Mouse (Mus musculus) midbrain, embryonic 13.5 days (tissue): ENCODE measurements around the gene Fam163a. TPM values are rescaled to one million over a fixed set of nuclear protein-coding genes. Genes with fewer than 3 reads are reported as not detected.
A peak's percentile ranks its signal among the peaks of the same experiment; 100 is the strongest.

Source experiments
- ATAC-seq: fragments of 200-750 bp; cut with Nextera tagmentation; 2 replicates; pipeline ENCODE4 v1.8.0; 2017; ENCODE audit warnings: mild to moderate bottlenecking, moderate TSS enrichment, moderate library complexity
- H3K27ac ChIP-seq: fragments of 300-500 bp; sonication (generic); 2 replicates; pipeline ENCODE4 v1.5.1; 2015; ENCODE audit warnings: inconsistent platforms, mild to moderate bottlenecking, moderate library complexity
- H3K27me3 ChIP-seq: fragments of 300-500 bp; sonication (generic); 2 replicates; pipeline ENCODE4 v1.6.1; 2015; ENCODE audit warnings: mild to moderate bottlenecking, inconsistent platforms
- H3K36me3 ChIP-seq: fragments of 300-500 bp; sonication (generic); 2 replicates; pipeline ENCODE4 v1.6.1; 2015; ENCODE audit warnings: mild to moderate bottlenecking, inconsistent platforms
- H3K4me1 ChIP-seq: fragments of 300-500 bp; sonication (generic); replicated peaks from 2 replicates; pipeline ENCODE4 v1.6.1; 2015; ENCODE audit warnings: inconsistent platforms
- H3K4me2 ChIP-seq: fragments of 300-500 bp; sonication (generic); replicated peaks from 2 replicates; pipeline ENCODE4 v1.6.1; 2015; ENCODE audit warnings: moderate library complexity, mild to moderate bottlenecking, inconsistent platforms
- H3K4me3 ChIP-seq: fragments of 300-500 bp; sonication (generic); replicated peaks from 2 replicates; pipeline ENCODE4 v1.5.1; 2015; ENCODE audit warnings: mild to moderate bottlenecking, inconsistent platforms
- H3K9ac ChIP-seq: fragments of 300-500 bp; sonication (generic); replicated peaks from 2 replicates; pipeline ENCODE4 v1.6.1; 2015; ENCODE audit warnings: mild to moderate bottlenecking, inconsistent platforms
- H3K9me3 ChIP-seq: fragments of 300-500 bp; sonication (generic); 2 replicates; pipeline ENCODE4 v1.6.1; 2016; ENCODE audit warnings: mild to moderate bottlenecking, inconsistent platforms
- WGBS: fragments of 180-500 bp; shearing (Covaris S2); methylation state at CpG from one replicate; pipeline ENCODE4 v1.1.7; 2015; 5-methylcytosine and 5-hydroxymethylcytosine counted together
- polyA plus RNA-seq: library from polyadenylated mRNA; unstranded; fragments of >200 nt; fragmentation: Nextera tagmentation; extraction: Ambion mirVana; gene quantifications from 2 replicates; pipeline ENCODE4 v1.2.1, GENCODE M21; 2015

Gene Fam163a
- polyA plus RNA-seq, 1 experiment from 2014 or later = 12.4 TPM

- Histone ChIP-seq H3K9me3 (no peaks in the 10 kb centered on the region), H3K4me3 (no peak overlapping the region), H3K9ac (no peak overlapping the region), H3K4me1 (no peaks in the 10 kb centered on the region), H3K36me3 (no peaks in the 10 kb centered on the region), H3K27ac (no peak overlapping the region), H3K27me3 (no peaks in the 10 kb centered on the region), H3K4me2 (no peak overlapping the region)
- no peak for ATAC-seq
- 67% methylated on average over 8 of the region's 8 CpGs for WGBS
Observed at GRCm38 (mm10) chr1:156074575-156074974, 130.3 kb downstream of the Fam163a start.

- Histone ChIP-seq H3K27ac (no peak overlapping the region), H3K27me3 (no peaks in the 10 kb centered on the region), H3K4me2 (no peak overlapping the region), H3K9ac (no peak overlapping the region), H3K4me3 (no peak overlapping the region), H3K4me1 (no peaks in the 10 kb centered on the region), H3K36me3 (0 out of 2 replicates have a peak, but pooled peaks cover 1% of the 10 kb centered on the region), H3K9me3 (no peaks in the 10 kb centered on the region)
- ATAC-seq = no peak
- WGBS = 65% methylated on average over 15 of the region's 15 CpGs
Observed at GRCm38 (mm10) chr1:156073169-156073821, 131.5 kb downstream of the Fam163a start.

DNA sequence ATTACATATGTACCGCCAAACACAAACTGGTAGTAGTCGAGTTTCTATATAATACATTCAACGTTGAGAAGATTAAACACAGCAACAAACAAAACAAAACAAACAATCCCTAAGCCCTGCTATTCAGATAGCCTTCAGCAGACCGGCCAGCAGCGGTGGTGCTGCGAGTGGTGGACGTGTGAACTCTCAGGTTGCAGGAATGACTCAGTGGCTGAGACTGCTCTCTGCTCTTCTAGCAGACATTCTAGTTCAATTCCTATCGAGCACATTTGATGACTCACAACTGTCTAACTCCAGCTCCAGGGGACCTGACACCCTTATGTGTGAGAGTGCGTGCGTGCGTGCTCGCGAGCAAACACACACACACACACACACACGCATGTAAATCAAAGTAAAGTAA lies 134.7 kb downstream of the Fam163a start:
- Histone ChIP-seq H3K27ac (no peak overlapping the region), H3K27me3 (no peaks in the 10 kb centered on the region), H3K9ac (no peak overlapping the region), H3K9me3 (no peaks in the 10 kb centered on the region), H3K4me1 (no peaks in the 10 kb centered on the region), H3K4me3 (no peak overlapping the region), H3K4me2 (no peak overlapping the region), H3K36me3 (peaks cover 12% of the 10 kb centered on the region)
- 83% methylated on average over 14 of the region's 14 CpGs for WGBS
- no peak for ATAC-seq

DNA sequence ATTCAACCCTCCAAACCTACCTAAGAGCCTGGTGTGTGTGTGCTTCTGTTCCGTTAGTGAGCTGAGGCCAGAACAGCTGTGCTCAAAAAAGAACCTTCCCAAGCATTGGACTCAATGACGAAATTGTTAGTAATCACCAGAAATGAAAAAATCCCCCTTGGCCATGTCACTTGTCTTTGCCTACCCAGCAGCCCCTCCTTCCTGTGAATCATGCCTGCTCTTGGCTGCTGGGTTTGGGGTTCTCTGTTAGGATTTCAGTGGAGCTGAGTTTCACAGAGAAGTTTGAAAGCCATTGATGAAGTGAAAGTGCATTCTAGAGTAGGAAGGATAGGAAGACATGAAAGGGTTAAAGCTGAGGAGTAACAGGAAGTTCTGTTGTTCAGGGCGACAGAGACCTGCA lies 138.7 kb downstream of the Fam163a start:
- no peak overlapping the region for H3K4me2 ChIP-seq
- no peak overlapping the region for H3K9ac ChIP-seq
- H3K27ac ChIP-seq = no peak overlapping the region
- H3K4me1 ChIP-seq = no peaks in the 10 kb centered on the region
- WGBS = 76% methylated on average over 3 of the region's 3 CpGs
- no peaks in the 10 kb centered on the region for H3K9me3 ChIP-seq
- H3K36me3 ChIP-seq = peaks cover 41% of the 10 kb centered on the region
- H3K27me3 ChIP-seq = no peaks in the 10 kb centered on the region
- ATAC-seq = no peak
- H3K4me3 ChIP-seq = no peak overlapping the region

GRCm38 (mm10) chr1:156062193-156062592 lies 142.6 kb downstream of the Fam163a start:
- WGBS = 93% methylated on average over 4 of the region's 4 CpGs
- peaks cover 44% of the 10 kb centered on the region for H3K36me3 ChIP-seq
- no peak overlapping the region for H3K4me2 ChIP-seq
- no peak overlapping the region for H3K4me3 ChIP-seq
- no peak overlapping the region for H3K9ac ChIP-seq
- H3K27me3 ChIP-seq = no peaks in the 10 kb centered on the region
- no peaks in the 10 kb centered on the region for H3K9me3 ChIP-seq
- no peak overlapping the region for H3K27ac ChIP-seq
- ATAC-seq = no peak
- no peaks in the 10 kb centered on the region for H3K4me1 ChIP-seq

GRCm38 (mm10) chr1:156058207-156058606 lies 146.6 kb downstream of the Fam163a start:
- Histone ChIP-seq H3K9ac (no peak overlapping the region), H3K36me3 (peaks cover 25% of the 10 kb centered on the region), H3K4me3 (no peak overlapping the region), H3K4me1 (no peaks in the 10 kb centered on the region), H3K9me3 (no peaks in the 10 kb centered on the region), H3K4me2 (no peak overlapping the region), H3K27ac (no peak overlapping the region), H3K27me3 (no peaks in the 10 kb centered on the region)
- ATAC-seq = no peak
- 87% methylated on average over 2 of the region's 2 CpGs for WGBS

DNA sequence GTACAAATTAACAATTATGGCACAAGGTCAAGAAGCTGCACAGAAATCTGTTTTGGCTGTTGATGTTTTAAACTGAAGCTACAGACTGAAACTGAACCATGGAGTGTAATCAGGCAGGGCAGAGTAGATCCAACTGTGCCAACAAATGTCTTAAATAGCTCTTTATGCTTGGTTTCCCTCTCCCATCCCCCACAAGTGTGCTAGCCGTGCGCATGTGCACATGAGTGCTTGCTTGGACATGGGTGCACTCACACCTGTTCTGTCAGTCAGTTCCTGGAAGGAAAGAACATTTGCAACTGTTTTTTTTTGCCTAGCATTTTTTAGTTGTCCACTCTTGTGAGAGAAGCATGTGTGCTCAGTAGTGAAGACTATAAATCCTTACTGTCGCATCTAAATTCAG lies 158.1 kb downstream of the Fam163a start:
- ATAC-seq = no peak
- 85% methylated on average over 3 of the region's 3 CpGs for WGBS
- Histone ChIP-seq H3K4me1 (peaks cover 22% of the 10 kb centered on the region), H3K4me2 (no peak overlapping the region), H3K27me3 (no peaks in the 10 kb centered on the region), H3K9ac (no peak overlapping the region), H3K27ac (no peak overlapping the region), H3K9me3 (no peaks in the 10 kb centered on the region), H3K4me3 (no peak overlapping the region), H3K36me3 (peaks cover 46% of the 10 kb centered on the region)

GRCm38 (mm10) chr1:156044211-156044611 lies 160.6 kb downstream of the Fam163a start:
- ATAC-seq = no peak
- 94% methylated on average over 5 of the region's 5 CpGs for WGBS
- peaks cover 26% of the 10 kb centered on the region for H3K36me3 ChIP-seq
- peaks cover 30% of the 10 kb centered on the region for H3K4me1 ChIP-seq
- no peak overlapping the region for H3K27ac ChIP-seq
- no peak overlapping the region for H3K4me3 ChIP-seq
- no peak overlapping the region for H3K4me2 ChIP-seq
- no peaks in the 10 kb centered on the region for H3K9me3 ChIP-seq
- H3K27me3 ChIP-seq = no peaks in the 10 kb centered on the region
- H3K9ac ChIP-seq = no peak overlapping the region

DNA sequence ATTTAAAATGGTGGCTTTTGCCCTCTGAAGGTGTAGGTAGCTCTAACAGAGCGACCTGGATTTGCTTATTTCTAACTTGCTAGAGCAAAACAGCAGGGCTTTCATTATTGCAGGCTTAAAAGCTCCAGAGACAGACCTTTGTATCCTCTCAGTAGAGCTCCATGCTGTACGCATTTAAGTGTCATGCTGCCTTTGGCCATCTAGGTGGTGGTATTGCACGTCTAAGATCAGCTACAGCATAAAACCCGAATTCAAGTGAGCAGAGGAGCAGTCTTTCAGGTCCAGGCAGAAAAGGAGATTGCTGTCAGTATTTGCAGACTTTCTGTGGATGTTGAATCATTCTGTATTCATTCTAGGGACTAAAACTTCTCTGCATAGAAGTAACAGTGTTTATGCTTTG lies 161.8 kb downstream of the Fam163a start:
- Histone ChIP-seq H3K9ac (no peak overlapping the region), H3K4me1 (peaks cover 30% of the 10 kb centered on the region)

GRCm38 (mm10) chr1:156042481-156042880 lies 162.3 kb downstream of the Fam163a start:
- Histone ChIP-seq H3K27me3 (no peaks in the 10 kb centered on the region), H3K27ac (no peak overlapping the region), H3K9ac (no peak overlapping the region), H3K4me2 (peak overlapping the region; percentile 63), H3K36me3 (peaks cover 14% of the 10 kb centered on the region), H3K4me3 (0 out of 2 replicates have a peak overlapping the region, but pooled peaks have one; percentile 63), H3K4me1 (peaks cover 30% of the 10 kb centered on the region), H3K9me3 (no peaks in the 10 kb centered on the region)
- no peak for ATAC-seq
- 92% methylated on average over 5 of the region's 5 CpGs for WGBS

More for the DNA sequence above, 161.8 kb downstream of the Fam163a start:
- H3K4me2 ChIP-seq = no peak overlapping the region
- H3K27ac ChIP-seq = no peak overlapping the region
- WGBS = 19% methylated on average over 4 of the region's 4 CpGs
- H3K4me3 ChIP-seq = no peak overlapping the region
- no peaks in the 10 kb centered on the region for H3K27me3 ChIP-seq
- H3K9me3 ChIP-seq = no peaks in the 10 kb centered on the region
- H3K36me3 ChIP-seq = peaks cover 19% of the 10 kb centered on the region
- ATAC-seq = no peak

GRCm38 (mm10) chr1:156041451-156042241 lies 163.2 kb downstream of the Fam163a start:
- WGBS = 50% methylated on average over 7 of the region's 7 CpGs
- peak overlapping the region; percentile 63 for H3K4me2 ChIP-seq
- H3K9ac ChIP-seq = 0 out of 2 replicates have a peak overlapping the region, but pooled peaks have one; percentile 49
- H3K36me3 ChIP-seq = peaks cover 8% of the 10 kb centered on the region
- no peak overlapping the region for H3K27ac ChIP-seq
- H3K4me3 ChIP-seq = peak overlapping the region; percentile 63
- H3K9me3 ChIP-seq = no peaks in the 10 kb centered on the region
- H3K27me3 ChIP-seq = no peaks in the 10 kb centered on the region
- no peak for ATAC-seq
- H3K4me1 ChIP-seq = peaks cover 35% of the 10 kb centered on the region

DNA sequence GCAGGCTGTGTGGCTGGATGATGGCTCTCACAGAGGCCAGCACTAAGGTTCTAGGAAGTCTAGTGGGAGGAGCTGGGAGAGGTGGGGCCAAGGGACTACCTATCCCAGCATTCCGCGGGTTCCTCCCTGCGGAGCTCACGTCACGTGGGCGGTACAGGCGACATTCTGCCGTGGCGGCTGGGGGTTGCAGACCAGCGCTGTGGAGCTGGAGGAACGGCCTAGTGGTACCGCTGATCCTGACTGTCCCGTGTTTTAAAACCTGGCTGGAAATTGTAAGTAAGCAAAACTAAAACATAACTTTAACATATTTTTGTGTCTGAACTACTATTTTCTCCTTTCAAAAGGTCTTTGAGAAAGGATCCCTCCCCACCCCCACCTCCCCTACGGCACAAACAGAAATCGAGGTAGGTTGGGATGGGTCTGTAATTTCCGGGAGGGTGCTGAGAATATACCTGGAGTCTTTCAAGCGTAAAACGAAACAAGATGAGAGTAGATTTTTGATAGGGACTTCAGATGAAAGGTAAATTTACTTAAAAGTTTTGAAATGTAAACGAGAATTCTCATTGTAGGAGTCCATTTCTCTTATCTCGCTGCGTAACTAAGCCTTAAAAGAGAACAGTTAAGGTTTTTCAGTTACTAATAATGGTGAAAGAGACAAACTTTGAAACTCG lies 164.0 kb downstream of the Fam163a start:
- WGBS = 2% methylated on average over 22 of the region's 22 CpGs
- no peaks in the 10 kb centered on the region for H3K27me3 ChIP-seq
- H3K9ac ChIP-seq = peak overlapping the region; percentile 57
- H3K36me3 ChIP-seq = peaks cover 5% of the 10 kb centered on the region; the same call in 1 of the 2 replicates
- peak; percentile 84 for ATAC-seq
- H3K4me1 ChIP-seq = peaks cover 34% of the 10 kb centered on the region
- H3K9me3 ChIP-seq = no peaks in the 10 kb centered on the region
- peak overlapping the region; percentile 63 for H3K4me3 ChIP-seq
- peak overlapping the region; percentile 63 for H3K4me2 ChIP-seq
- H3K27ac ChIP-seq = peak overlapping the region; percentile 47; the same call in 1 of the 2 replicates
